Mouse (Mus musculus) adipocyte (in vitro differentiated cells): ENCODE data around the gene Kctd6.

ENCODE experiments used
- DNase-seq: peaks from one replicate; pipeline ENCODE4 v3.0.0-alpha.2; 2016; ENCODE audit warnings: low spot score

Kctd6 gene

DNA sequence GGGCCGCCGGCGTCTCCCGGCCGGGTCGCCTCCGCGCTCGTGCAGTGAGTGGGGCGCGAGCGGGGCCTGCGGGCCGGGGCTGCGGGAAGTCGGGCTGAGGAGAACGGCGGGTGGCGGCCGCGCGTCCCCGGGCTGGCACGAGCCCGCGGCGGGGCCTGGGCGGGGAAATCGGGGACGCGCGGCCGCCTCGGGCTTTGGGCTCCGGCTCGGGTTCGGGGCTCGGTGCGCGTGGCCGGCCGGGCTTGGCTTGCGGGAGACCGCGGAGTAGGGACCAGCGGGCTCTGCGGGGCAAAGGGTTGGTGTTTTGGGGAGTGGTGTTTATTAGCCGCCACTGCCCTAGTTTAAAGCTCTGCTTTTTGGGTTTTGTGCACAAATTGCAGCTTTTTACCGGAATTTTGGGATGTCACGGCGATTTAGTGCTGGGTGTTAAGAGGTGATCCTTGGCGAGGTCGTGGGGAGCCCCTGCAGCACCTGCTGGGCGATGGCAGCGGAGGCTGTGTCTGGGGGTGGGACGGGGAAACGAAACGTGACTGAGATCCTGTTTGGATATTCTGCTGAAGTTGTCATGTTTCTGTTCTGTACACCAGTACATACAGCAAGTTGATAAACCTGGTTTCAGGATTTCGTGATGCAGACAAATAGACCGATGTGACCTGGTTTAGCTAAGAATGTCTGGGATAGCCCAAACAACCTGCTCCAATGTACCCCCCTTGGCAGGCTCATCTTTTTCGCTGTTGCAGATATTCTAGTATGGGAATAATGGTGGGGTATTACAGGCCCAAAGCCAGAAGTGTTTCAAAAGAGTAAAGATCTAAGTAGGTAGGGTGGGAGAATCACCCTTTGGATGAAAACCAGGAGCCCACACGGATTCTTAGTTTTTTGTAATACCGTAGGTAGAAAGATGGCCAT is 613 bp downstream of the Kctd6 start:
- DNase-seq = peak; percentile 30

DNA sequence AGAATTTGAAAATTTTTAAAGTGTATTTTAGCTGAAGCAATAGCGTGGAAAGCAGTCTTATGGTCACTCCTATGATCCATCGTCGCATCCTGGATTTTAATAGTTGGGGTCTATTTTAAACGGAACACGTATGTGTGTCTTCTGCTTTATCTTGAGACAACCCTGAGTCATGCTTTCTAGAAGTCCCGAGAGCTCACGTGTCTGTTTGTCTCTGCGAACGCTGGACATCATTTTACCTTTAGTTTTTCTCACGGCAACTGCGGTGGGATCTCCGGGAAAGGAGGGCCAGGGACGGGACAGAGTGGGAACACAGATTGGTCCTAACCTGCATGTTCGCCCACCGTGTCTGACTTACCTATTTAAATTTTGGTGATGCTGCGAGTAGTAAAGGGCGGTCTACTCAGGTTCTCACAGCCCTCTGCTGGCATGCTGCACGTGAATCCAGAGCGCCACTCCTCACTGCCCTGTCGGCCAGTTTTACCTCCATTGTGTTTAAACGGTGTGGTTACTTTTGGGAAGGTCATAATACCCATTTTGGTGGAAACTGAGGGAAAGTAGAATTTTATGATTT is 1.4 kb downstream of the Kctd6 start:
- DNase-seq = no peak

DNA sequence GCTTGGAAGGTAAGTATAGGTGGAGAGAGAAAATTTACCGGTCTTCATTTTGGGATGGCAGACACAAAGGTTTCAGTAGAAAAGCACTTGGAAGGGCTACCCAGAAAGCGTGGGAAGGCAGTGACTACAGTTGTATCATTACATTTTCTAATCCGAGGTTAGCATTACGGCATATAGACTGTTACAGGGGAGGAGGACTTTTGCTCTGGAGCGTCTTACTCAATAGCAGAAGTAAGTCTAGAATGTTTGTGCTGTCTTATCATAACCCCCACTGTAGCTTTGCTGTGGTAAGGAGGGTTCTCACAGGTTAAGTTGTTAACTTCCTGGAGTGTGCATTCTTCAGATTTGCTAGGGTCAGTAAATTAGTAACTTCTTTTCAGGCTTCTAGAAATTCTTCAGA is 2.2 kb downstream of the Kctd6 start:
- no peak for DNase-seq

DNA sequence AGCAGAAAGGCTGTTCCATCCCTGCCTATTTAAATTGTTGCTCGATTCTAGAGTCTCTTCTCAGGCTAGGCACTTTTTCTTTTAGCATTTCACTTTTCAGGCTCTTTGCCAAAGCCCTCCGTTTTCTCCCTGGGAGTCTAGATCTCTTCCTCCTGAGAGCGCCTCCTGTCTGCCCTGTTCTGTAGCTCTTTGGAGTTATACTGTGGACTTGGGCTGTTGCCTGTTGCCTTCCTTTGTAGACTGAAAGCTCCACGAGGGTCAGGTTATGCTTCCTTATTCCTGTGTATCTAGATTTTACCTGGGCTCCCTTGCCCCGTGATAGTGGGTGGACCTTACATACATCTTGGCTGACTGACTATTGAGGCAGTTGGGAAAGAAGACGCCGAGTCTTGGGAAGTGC is 4.3 kb downstream of the Kctd6 start:
- DNase-seq = no peak

DNA sequence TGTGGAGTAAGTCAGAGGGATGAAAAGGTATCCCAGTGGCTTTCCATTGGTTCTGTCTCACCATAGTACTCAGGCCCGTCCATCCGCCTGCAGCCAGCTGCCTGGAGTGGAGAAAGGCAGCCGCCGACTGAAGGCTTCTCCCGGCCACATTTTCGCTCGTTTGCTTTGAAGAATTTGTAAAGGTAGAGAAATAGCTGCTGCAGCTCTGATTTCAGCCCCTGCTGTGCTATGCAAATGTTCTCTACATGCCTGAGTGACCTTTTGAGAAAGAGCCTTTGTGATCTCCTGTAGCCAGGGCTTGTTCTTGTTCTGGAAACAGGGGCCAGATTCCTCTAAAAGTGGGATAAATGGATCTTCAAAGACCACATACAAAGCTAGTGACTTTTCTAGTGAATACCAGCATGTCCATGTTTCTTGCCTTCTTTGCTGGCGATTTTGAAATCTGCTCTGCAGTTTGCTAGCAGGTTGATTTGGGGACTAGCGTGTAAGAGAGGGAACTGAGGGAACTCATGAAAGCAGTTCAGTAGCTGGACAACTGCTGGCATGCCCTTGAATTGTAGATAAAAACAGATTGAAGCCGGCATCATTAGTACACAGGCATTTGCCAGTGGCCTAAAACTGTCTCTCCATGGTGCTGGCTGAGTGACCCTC is 4.9 kb downstream of the Kctd6 start:
- DNase-seq = no peak

DNA sequence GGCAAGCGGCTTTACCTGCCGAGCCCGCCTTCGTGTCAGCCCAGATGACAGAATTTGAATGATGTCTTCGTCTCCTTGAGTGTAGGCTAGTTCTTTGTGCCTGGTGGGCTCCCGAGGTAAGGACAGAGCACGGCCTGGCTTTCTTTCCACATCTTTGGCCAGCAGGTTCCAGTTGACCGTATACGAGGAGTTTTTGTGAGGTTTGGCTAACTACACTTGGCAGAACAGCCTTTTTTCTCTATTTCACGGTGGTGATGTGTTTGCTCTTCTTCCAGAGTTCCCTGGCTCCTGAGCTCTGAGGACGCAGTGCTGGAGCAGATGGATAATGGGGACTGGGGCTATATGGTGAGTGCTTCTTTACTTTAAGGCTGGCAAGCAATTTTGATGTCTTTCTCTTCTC is 5.9 kb downstream of the Kctd6 start:
- DNase-seq = no peak

DNA sequence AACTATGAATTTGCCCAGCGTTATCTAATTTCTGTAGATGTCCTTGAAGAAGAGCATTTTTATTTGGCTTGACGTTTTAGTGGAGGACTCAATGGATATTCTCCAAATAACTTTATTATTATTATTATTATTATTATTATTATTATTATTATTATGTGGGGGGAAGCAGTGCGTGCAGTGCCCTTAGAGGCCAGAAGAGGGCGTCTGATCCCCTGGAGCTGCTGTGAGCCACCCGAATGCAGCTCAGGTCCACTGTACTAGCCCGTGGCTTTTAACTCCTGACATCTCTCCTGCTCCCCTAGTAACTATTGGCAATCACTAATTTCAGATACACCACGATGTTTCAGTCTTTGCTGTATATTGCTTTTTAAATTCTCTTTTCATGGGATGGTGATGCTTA is 6.4 kb downstream of the Kctd6 start:
- no peak for DNase-seq

DNA sequence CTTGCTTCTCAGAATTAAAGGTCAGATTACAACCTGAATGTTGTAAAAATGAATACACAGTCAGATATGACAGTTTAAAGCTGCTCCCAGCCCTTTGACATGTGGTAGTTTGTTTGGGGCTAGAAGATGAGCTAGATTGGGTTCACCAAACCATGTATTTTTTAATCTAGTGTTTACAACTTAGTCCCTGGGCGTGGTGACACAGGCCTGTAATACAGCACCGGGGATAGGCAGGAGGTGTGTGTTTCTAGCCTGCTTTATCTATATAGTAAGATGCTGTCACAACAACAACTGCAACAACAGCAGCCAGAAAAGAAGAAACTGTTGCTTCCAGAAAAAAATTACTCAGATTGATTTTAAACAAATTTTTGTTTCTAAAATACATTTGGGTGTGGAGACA is 7.0 kb downstream of the Kctd6 start:
- DNase-seq = no peak

DNA sequence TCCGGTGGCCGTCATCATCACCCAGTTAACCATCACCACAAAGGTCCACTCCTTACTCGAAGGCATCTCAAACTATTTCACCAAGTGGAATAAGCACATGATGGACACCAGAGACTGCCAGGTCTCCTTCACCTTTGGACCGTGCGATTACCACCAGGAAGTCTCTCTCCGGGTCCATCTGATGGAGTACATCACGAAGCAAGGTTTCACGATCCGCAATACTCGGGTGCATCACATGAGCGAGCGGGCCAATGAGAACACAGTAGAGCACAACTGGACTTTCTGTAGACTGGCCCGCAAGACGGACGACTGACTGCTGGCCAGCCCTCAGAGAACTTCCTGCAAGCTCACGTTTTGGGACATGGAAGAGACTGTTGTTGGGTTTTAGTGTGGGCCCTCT is 8.6 kb downstream of the Kctd6 start:
- DNase-seq = no peak

DNA sequence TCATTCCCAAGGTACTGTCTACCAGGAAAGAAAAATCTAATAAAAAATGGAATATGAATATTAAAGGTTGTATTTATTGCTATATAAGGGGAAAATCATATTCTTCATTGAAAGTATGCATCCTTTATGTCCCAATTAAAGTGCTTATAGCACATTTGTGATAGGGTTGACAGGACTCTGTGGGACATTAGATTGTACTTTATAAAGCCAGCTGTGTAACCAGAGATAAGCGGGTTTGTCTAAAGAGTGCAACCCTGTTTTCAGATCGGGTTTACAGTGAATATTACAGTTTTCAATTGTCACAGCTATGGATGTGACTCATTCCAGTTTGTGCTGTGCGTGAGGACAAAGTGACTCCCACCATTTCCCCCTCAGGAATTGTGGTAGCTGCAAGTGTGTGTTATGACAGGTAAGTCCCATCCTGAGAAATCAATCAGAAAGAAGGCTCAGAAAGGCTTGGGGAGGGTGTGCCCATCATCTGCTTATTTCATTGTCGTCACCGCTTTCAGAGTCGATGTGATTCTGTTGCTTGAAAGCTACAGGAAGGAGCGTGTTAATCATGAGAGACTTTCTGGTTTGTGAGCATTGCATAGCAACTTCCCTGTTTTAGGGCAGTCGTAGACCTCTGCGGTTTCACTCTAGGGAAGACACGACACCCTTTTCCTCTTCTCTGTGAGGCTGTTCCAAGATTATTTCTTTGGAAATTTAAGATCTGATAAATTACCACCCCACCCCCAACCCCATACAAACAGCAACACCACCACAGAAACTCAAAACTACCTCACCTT is 9.8 kb downstream of the Kctd6 start:
- no peak for DNase-seq

DNA sequence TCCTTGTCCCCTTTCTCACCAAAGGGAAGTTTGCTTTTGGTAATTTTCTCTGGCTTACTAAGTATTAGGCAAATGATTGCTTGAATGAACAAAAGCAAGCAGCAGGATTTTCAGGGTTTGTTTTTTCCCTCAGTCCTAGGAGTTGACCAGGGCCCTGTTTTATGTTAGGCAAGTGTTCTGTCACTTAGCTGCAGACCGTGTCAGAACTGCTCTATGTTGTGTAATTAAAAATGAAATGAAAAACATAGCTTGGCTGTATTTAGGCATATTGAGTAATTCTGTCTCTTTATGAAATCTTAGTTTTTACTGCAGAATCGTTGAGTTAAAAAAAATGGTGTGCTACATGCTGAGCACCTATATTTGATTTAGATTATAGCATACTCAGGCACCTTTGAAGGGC is 10.9 kb downstream of the Kctd6 start:
- peak; percentile 31 for DNase-seq

DNA sequence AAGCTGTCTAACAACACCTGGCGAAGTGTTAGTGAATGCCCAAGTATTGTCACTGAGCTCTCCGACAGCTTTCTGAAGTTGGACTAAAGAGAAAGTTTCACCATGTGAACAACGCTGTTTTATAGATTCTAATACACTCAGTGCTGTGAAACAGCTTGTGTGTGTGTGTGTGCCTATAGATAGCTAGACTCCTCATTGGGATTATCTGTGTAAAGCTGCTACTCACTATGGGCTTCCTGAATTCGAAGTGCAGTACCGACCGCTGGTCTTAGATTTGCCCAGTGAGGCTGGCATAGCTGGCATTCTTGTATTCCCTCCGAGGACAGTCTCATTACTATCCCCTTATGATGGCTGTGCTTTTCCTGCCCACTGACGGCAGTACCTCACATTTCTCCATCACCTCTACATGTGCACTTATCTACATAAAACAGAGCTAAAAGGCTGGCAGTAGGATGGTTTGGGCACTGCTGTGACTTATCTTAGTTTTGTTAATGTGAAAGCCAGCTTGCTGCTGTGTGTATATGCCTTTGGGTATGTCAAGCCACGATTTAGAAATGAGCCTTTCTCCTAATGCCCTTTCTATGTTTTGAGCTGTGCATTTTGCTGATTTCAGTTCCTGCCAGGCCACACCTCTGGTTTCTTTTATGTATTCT is 15.6 kb downstream of the Kctd6 start:
- DNase-seq = no peak

DNA sequence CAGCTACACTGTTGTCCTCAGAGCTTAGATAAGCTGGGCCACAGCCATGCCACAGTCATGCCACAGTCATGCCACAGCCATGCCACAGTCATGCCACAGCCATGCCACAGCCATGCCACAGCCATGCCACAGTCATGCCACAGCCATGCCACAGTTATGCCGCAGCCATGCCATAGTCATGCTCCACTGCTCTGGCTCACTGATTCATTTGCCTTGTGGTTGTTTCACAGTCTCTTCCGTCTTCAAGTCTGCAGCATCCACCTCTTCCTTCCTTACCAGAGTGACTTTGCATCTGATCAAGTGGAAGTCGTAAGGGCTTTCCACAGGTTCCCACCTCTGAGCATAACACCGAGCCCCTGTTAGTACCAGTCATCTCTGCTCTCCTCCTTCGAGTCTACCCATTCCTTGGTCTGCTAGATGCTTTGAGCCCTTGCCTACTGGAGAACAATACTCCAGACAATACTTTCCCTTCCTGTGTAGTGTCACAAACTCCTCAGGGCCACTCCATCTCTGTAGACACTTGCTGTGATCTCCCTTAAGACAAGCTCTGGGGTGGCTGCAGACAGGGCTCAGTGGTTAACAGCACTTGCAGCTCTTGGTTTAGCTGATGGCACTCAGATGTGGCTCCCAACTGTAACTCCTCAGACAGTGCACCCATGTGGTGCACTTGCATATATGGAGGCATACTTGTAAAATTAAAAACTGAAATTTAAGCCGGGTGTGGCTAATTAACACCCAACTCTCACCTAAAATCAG is 18.4 kb downstream of the Kctd6 start:
- DNase-seq = no peak

DNA sequence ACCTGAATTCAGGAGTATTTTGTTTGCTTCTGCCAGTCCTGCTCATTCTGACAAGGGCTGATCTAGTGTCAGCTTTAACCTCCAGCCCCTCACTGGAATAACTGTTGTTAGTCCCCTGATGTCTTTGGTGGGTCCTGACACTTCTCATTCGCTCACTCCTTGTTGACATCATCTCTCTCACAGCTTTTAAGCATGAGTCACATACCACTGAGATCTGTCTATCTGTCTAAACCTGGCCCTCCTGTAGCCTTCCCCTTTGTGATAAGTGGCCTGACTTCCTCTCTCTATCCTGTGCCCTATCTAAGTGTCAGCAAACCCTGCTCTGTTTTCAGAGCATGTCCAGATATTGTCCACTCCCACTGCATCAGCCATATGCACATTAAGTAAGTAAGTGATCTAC is 19.3 kb downstream of the Kctd6 start:
- no peak for DNase-seq

DNA sequence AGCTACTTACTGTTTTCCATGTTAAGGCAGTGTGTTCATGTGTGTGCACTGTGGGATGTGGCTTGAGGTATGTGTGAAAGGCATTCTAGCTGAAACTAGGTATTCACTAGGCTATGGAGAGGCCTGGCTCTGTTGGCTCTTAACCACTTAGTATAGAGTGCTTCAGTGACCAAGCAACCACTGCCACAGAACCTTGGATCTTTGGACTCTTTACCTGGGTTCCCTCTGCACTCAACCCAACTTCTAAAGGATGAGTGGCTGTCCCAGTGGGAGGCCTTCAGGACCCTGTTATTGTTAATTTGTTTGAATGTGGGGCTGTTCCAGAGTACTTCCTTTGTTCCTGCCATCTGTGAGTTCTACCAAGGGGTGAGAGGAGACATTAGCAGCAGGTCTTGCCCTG is 27.9 kb downstream of the Kctd6 start:
- no peak for DNase-seq

DNA sequence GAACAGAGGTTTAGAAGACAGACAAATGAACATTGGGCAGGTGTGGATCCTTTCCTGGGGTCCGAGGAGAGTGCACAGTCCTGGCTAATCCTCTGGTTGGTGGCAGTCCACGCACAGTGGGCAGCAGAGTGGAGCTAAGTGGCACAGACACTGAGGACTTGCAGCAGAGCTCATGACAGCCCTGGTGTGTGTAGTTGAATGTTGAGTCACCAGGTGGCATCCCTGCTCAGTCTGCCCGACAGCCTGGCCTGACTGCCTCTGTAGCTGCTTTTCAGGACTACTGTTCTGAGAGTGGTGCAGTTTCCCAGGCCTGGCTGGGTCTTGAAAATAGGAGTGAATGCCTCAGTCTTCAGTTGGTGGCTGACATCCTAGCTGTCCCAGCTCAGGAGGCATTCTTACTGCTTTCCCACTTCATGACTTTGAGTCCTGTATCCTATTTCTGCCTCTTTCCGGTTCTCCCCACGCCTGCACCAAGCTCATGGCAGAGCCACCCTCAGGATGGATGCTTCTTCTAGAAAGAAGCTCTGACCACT is 28.5 kb downstream of the Kctd6 start:
- peak; percentile 56 for DNase-seq

DNA sequence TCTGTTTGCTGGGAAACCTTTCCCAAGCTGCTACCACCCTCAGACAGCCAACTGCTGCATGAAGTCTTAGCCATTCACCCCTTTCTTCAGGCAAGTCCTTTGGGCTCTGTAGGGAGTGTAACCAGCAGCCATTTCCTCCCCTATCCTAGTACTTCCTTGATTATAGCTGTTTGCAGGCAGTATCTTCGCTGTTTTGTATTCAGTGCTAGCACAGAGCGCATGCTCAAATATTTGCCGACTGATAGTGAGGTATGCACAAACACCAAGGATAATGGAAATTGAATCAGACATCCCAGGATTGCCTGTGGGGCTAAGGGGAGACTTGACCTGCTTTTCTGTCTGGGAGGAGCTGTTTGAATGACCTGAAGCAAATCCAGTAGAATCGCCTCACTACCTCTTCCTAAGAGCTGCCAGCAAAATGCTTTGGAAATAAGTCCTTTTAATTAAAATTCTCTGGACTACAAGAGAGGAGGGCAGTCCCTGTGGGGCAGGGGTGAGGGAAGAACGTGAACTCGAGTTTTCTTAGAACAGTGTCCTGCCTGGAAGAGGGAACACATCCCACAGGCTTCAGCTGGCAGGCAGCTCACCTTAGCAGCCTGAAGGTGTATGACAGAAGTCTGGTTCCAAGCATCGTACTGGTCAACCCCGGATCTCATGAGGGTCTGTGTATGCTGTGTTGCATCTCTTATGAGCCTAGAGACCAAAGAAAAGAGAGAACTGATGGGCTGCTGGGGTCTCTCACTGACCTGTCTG is 29.4 kb downstream of the Kctd6 start:
- DNase-seq = no peak

DNA sequence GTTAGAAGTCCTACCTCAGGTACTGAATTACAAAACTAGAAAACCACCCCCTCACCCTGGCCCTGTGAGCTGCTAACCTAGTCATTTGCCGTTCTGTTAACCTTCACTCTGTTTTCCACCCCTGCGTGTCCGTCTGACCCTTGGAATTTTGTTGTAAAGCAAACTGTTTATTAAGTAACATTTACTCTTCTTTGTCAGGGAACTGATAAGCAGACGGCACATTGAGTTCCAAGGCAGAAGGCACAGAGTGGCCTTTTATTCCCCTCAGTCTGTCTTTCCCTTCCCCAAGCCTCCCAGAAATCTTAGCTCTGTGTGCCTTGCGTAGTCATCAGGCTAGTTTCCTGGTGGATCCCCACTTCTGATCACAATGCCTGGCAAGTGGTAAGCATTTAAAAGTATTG is 30.3 kb downstream of the Kctd6 start:
- DNase-seq = peak; percentile 47

DNA sequence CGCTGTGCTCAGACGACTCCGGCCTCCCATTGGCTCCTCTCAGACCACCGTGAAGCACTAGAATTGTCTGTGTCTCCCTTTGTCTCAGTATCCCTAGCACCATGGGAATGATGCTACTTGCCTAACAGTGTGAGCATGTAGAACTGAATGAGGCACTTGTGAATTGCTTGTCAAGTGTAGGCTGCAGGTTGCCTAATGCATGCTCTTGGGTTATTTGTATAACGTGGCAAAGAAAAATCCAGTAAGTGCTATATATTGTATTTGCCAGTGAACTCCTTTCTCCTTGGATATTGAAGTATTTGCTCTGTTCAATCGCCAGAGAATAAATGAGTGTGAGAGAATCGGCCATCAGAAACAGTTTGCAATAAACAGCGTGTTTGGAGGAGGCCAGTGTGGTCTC is 32.9 kb downstream of the Kctd6 start:
- no peak for DNase-seq

DNA sequence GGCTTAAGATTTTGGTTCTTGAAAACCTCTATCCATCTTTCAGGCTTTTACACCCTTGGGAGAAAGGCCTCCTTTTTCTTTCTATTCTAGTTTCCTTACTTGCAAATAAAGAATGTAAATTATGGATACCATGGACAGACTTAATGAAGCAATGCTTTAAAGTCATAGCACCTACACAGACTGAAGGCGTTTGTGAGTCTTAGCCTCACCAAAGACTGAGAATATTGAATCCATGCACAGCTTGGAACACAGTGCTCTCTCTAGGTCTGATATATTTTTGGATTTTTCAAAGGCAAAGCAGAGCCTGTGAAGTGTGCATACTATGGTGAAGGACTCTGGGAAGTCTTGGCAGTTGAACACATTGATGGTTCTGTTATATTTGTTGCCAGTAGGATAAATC is 35.3 kb downstream of the Kctd6 start:
- DNase-seq = no peak
